Mouse (Mus musculus): ENCODE results near the gene Stim1.
A peak's percentile ranks its signal among the peaks of the same experiment; 100 is the strongest.

Stim1 gene

GRCm38 (mm10) chr7:102267601-102268394, at the start of gene Stim1:
Stim1 (plus strand) TSS chr7:102267806.
- peak; percentile 66 for DNase-seq

GRCm38 (mm10) chr7:102221899-102222298, 45.7 kb upstream of the Stim1 start:
- DNase-seq, result no peak

- peak; percentile 44 for DNase-seq
Observed at GRCm38 (mm10) chr7:102222336-102222735, 45.3 kb upstream of the Stim1 start.

GRCm38 (mm10) chr7:102222830-102223556, 44.6 kb upstream of the Stim1 start:
- peak; percentile 57 for DNase-seq

- no peak for DNase-seq
Observed at GRCm38 (mm10) chr7:102223883-102224738, 43.5 kb upstream of the Stim1 start.

- no peak for DNase-seq
Observed at GRCm38 (mm10) chr7:102226051-102226450, 41.6 kb upstream of the Stim1 start.

- no peak for DNase-seq
Observed at GRCm38 (mm10) chr7:102228049-102228670, 39.4 kb upstream of the Stim1 start.

GRCm38 (mm10) chr7:102229814-102230213, 37.8 kb upstream of the Stim1 start:
- DNase-seq, result no peak

GRCm38 (mm10) chr7:102233059-102233458, 34.5 kb upstream of the Stim1 start:
- DNase-seq, result no peak

GRCm38 (mm10) chr7:102238686-102239286, 28.8 kb upstream of the Stim1 start:
- DNase-seq, result no peak

GRCm38 (mm10) chr7:102239591-102239990, 28.0 kb upstream of the Stim1 start:
- no peak for DNase-seq

GRCm38 (mm10) chr7:102242371-102242770, 25.2 kb upstream of the Stim1 start:
- DNase-seq, result no peak

GRCm38 (mm10) chr7:102242917-102243316, 24.7 kb upstream of the Stim1 start:
- no peak for DNase-seq

GRCm38 (mm10) chr7:102243870-102244269, 23.7 kb upstream of the Stim1 start:
- no peak for DNase-seq

GRCm38 (mm10) chr7:102244782-102245535, 22.6 kb upstream of the Stim1 start:
- no peak for DNase-seq

- DNase-seq, result no peak
Observed at GRCm38 (mm10) chr7:102245775-102246174, 21.8 kb upstream of the Stim1 start.

GRCm38 (mm10) chr7:102246265-102246664, 21.3 kb upstream of the Stim1 start:
- DNase-seq, result no peak

GRCm38 (mm10) chr7:102246956-102247797, 20.4 kb upstream of the Stim1 start:
- no peak for DNase-seq

- DNase-seq, result no peak
Observed at GRCm38 (mm10) chr7:102248691-102249404, 18.8 kb upstream of the Stim1 start.

- no peak for DNase-seq
Observed at GRCm38 (mm10) chr7:102249531-102249895, 18.1 kb upstream of the Stim1 start.

All from cerebellum, adult 8-10 months (tissue).